Mouse (Mus musculus): ENCODE results near the gene Ttc17.

The Ttc17 gene

GRCm38 (mm10) chr2:94378678-94379077 lies 27.8 kb downstream of the Ttc17 start:
- DNase-seq, result no peak

- peak; percentile 42 for DNase-seq
These were observed 35.4 kb downstream of the Ttc17 start for GRCm38 (mm10) chr2:94371093-94371492.

GRCm38 (mm10) chr2:94363821-94364220 lies 42.7 kb downstream of the Ttc17 start:
- DNase-seq, result no peak

- no peak for DNase-seq
These were observed 46.0 kb downstream of the Ttc17 start for GRCm38 (mm10) chr2:94360398-94360973.

GRCm38 (mm10) chr2:94348165-94348591 lies 58.3 kb downstream of the Ttc17 start:
- DNase-seq, result no peak

GRCm38 (mm10) chr2:94346746-94347145 lies 59.7 kb downstream of the Ttc17 start:
- no peak for DNase-seq

- no peak for DNase-seq
These were observed 61.9 kb downstream of the Ttc17 start for GRCm38 (mm10) chr2:94344624-94345023.

- no peak for DNase-seq
These were observed 62.9 kb downstream of the Ttc17 start for GRCm38 (mm10) chr2:94343290-94344285.

- no peak for DNase-seq
These were observed 65.7 kb downstream of the Ttc17 start for GRCm38 (mm10) chr2:94340769-94341168.

- DNase-seq, result no peak
These were observed 67.0 kb downstream of the Ttc17 start for GRCm38 (mm10) chr2:94339495-94339894.

- DNase-seq, result no peak
These were observed 70.2 kb downstream of the Ttc17 start for GRCm38 (mm10) chr2:94336336-94336735.

GRCm38 (mm10) chr2:94334742-94335046 lies 71.8 kb downstream of the Ttc17 start:
- no peak for DNase-seq

- no peak for DNase-seq
These were observed 72.4 kb downstream of the Ttc17 start for GRCm38 (mm10) chr2:94333841-94334741.

- no peak for DNase-seq
These were observed 73.4 kb downstream of the Ttc17 start for GRCm38 (mm10) chr2:94333086-94333485.

GRCm38 (mm10) chr2:94329336-94329735 lies 77.2 kb downstream of the Ttc17 start:
- DNase-seq, result no peak

- DNase-seq, result no peak
These were observed 78.7 kb downstream of the Ttc17 start for GRCm38 (mm10) chr2:94327836-94328235.

- no peak for DNase-seq
These were observed 86.7 kb downstream of the Ttc17 start for GRCm38 (mm10) chr2:94319780-94320179.

- DNase-seq, result peak; percentile 36
These were observed 90.0 kb downstream of the Ttc17 start for GRCm38 (mm10) chr2:94316526-94316925.

- DNase-seq, result no peak
These were observed 102.5 kb downstream of the Ttc17 start for GRCm38 (mm10) chr2:94303984-94304383.

- DNase-seq, result peak; percentile 24
These were observed 104.1 kb downstream of the Ttc17 start for GRCm38 (mm10) chr2:94302393-94302792.

GRCm38 (mm10) chr2:94301749-94302148 lies 104.7 kb downstream of the Ttc17 start:
- DNase-seq, result no peak

GRCm38 (mm10) chr2:94297467-94297866 lies 109.0 kb downstream of the Ttc17 start:
- no peak for DNase-seq

- peak; percentile 85 for DNase-seq
These were observed 116.0 kb downstream of the Ttc17 start for GRCm38 (mm10) chr2:94290483-94290882.
